Mouse (Mus musculus) retina, postnatal 1 day (tissue): ENCODE data around the gene Cenpt.

ENCODE experiments used
- DNase-seq: peaks from one replicate; pipeline ENCODE4 v3.0.0-alpha.2; 2012

Gene Cenpt

GRCm38 (mm10) chr8:105853178-105853577 lies at the start of gene Cenpt:
TSS of gene Cenpt (minus strand) at chr8:105853278.
- DNase-seq, result no peak

DNA sequence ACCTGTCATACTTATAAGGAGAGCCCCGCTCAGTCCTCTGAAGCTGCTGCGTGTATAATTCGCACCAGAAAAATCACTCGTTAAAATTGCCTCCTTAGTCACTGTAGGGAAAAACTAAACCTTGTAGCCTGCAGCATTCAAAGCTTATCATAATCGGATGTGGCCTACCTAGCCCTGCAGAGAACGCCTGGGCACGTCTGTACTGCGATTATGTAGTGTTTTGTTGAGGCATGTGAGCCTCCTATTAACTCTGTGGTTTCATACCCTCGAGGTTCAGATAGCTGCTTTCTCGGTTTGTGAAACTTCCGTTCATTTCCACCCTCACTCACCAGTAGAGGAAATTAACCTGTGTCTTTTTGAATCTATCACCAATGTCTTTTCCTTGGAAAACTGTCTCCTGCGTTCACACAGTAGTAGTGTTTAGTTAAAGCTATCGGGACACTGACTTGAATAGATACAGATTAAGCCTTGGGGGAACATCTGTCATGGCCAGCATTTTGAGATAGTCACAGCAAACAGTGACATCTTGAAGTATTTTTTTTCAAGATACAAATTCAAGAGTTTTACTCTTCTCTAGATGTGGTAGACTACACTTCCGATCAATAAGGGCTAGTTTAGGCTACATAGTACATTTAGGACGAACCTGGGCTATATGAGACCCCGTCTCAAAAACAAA lies 48.0 kb upstream of the Cenpt start:
- no peak for DNase-seq

GRCm38 (mm10) chr8:105900180-105900940 lies 47.3 kb upstream of the Cenpt start, which contains the start of gene Pskh1:
TSS of gene Pskh1 (plus strand) at chr8:105900441.
- DNase-seq, result peak; percentile 96

- DNase-seq, result peak; percentile 91
These were observed 44.9 kb upstream of the Cenpt start for GRCm38 (mm10) chr8:105897801-105898480.

DNA sequence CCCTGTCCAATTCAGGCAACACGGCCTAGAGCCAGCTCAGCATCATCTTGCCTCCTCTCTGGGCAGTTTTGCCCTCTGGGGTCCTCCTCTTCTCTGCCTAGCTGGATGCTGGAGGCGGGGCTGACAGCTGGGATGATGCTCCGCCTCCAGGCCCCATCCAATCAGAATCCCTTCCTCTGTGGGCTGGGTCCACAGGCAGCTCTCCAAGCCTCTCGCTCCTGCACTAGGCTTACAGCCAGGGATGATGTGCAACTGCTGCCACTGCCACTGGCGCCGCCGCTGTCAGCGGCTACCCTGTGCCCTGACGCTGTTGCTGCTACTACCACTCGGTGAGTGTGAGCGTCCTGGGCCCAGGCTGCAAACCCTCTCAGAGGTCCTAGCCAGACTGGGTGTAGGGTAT lies 40.3 kb upstream of the Cenpt start, which contains the start of gene Nrn1l:
TSS of gene Nrn1l (plus strand) at position 229 of the 400 bp plus-strand sequence.
- peak; percentile 94 for DNase-seq

DNA sequence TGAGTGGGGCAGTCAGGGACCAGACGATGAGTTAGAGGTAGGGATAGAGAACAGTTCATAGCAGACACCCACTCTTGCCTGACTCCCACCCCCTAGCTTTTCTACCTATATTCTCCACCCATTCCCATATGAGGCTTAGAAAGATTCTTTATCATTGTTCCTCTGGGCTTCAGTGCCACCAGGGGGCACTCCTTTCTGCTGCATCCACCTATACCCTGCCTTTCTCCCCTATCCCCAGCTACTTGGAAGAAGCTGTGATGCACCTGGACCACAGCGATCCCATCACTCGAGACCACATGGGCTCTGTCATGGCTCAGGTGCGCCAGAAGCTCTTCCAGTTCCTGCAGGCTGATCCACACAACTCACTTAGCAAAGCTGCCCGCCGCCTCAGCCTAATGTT lies 39.4 kb upstream of the Cenpt start:
- peak; percentile 45 for DNase-seq

DNA sequence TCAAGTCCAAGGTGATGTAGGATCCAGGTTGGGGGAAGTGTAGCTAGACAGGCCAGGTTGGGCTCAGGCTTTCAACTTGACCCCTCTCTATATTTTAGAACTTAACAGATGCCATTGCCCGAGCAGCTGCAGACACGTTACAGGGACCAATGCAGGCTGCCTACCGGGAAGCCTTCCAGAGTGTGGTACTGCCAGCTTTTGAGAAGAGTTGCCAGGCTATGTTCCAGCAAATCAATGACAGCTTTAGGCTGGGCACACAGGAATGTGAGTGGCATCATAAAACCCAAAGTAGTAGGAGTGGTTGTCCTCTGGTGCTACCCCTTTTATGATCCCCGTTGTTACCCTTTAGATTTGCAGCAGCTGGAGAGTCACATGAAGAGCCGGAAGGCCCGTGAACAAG lies 37.8 kb upstream of the Cenpt start:
- no peak for DNase-seq

GRCm38 (mm10) chr8:105889756-105890465 lies 36.8 kb upstream of the Cenpt start:
- no peak for DNase-seq

DNA sequence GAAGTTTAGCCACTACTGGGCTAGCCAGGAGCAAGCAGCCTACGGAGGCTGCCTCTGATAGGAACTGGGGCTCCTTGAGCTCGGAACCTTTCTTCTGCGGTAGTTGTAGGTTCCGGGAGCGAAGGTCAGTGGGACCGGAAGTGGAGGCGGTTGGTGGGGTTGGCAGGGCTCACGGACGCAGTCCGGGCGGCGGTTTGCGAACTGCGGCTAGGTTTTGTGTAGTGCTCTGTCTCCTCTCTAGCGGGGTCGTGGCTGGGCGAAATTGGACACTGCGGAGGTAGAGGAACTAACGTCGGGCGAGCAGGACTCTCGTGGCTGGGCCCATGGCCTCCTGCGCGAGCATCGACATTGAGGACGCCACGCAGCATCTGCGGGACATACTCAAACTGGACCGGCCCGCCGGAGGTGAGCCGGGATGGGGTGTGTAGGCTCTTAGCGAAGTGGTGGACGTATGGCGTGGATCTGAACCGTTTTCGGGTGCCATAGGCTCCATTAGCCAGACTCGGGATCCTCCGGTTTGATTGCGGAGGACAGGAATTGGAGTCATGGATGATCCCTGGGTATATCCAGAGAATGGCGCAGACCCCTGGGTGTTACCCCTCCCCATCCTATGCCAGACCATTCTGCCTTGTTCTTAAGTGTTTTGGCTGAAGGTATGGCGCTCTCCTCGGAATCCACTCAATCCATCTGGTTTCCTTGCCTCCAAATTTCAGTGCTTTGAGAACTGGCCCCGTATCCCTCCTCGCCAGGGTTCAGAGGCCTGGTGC lies 27.9 kb upstream of the Cenpt start, which contains the start of gene Edc4:
TSS of gene Edc4 (plus strand) at position 128 of the 767 bp plus-strand sequence.
- peak; percentile 92 for DNase-seq

DNA sequence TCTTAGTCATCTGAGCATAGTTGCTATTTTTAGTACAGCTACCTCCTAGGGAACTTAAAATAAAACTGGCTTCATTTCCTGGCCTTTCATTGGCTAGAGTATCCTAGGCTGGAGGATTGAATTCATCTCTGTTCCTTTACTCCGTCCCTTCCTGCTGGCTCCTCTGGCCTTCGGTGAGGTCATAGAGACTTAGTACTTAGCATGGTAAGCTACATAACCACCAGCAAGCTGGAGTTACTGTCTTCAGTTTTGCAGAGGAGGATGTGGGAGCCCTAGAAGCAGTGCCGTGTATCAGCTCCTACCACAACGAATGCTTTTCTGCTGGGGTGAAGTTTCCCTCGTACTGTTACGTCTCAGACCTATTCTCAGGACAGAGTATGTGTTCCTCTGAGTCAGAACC lies 21.2 kb upstream of the Cenpt start:
- DNase-seq, result no peak

DNA sequence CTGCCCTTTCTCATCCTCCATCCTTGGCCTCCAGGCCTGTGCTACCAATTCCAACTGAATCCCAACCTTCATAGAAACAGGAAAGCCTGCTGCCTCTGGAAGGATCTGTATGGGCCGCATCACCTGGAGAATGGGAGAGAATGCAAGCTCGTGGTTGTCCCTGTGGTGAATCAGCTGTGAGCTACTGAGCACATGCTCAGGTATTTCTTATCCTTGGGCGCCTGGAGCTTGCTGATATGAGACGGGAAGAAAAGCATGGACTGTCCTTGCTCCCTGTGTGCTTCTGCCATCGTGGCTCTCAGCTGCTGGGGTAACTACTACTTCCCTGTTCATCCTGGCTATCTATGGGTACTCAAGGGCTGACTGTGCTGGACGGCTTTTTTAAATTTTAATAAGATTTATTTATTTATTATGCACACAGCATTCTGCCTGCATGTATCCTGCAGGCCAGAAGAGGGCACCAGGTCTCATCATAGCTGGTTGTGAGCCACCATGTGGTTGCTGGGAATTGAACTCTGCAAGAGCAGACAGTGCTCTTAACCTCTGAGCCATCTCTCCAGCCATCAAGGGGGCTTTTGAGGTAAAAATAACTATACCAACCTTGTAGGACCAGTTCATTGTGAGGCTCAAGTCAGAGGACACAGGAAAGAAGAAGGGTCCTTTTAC lies 13.4 kb upstream of the Cenpt start:
- no peak for DNase-seq

DNA sequence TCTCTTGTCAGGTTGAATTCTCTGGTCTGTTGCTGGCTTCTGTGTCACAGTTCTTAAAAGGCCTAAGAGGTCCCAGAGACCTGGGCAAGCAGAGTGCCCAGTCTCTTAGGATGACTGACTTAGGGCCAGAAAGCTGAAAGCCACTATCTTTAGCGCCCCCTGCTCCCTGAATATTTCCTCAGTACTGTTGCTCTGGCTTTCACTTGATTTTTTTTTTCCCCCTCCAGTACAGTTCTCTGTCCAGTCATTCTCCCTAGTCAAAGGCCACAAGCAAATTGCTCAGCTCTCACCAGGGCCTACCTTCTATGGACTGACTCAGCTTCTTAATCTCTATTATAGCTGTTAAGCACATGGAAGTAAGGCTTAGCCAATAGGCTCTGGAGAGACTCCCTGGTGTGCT lies 8.9 kb upstream of the Cenpt start:
- DNase-seq, result peak; percentile 34

DNA sequence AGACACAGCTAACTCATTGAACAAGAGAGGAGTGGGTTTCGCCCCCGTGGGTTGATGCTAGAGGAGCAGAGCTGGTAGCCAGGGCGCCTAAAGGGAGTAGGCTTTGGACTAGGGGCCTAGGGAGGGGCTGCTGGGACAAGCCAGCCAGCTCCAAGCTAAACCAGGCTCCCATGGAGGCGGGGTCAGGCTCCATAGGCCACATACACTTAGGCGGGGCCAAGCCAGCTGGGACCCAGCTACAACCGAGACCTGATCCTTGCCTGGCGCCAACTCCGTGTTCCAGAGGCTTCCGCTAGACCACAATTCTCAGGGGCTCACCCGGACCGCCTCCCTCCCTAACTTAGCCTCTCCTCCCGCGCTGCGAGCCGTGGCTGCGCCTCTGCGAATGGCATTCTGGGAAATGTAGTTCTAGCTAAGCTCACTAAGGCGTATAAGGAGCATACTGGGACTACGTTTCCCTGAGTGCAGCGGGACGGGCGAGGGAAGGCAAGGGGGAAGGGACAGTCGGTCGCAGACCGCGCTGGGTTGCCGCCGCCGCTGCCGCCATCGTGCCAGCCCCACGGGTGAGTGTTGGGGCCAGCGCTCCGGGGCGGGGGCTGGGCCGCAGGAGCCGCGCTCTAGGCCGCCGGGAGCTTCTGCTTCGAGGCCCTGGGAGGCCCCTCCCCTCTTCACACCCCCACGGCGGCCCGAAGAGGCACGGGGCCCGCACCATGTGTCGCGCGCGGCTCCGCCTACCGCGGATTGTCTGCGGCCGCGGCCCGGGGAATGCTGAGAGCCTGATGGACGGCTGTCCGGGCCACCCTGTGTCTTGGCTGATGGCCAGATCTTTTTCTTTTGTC lies 7.3 kb upstream of the Cenpt start, which contains the start of gene Nutf2:
TSS of gene Nutf2 (plus strand) at position 438 of the 839 bp plus-strand sequence.
- peak; percentile 100 for DNase-seq

GRCm38 (mm10) chr8:105859314-105859713 lies 6.2 kb upstream of the Cenpt start:
- DNase-seq, result peak; percentile 40

GRCm38 (mm10) chr8:105858495-105858894 lies 5.4 kb upstream of the Cenpt start:
- no peak for DNase-seq

DNA sequence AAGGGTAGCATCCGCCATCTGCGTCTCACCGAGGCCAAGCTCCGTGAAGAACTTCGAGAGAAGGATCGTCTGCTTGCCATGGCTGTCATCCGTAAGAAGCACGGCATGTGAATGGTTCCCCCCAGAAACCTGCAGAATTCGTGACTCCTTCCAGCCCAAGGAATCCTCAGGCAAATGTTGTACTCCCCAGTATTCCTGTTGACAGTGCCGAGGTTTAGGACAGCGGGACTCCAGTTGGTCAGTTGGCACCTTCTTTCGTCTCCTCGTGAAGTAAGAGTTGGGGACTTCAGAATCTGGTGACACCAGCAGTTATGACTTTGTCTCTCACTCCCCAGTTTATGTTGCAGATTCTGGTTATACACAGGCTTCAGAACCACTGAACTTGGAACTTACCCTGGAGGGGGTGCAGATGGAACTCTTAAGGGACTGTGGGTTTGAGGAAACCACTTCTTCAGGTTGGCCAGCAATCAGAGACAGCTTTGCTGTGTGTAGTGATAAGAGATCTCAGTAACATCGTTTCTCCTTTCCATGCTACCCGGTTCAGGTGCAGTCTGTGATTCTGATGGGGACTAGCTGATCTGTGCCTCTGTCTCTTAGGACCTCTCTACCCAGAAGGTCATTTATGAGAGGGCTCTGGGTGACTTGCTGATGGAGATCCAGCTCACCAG lies 3.2 kb upstream of the Cenpt start:
- no peak for DNase-seq

DNA sequence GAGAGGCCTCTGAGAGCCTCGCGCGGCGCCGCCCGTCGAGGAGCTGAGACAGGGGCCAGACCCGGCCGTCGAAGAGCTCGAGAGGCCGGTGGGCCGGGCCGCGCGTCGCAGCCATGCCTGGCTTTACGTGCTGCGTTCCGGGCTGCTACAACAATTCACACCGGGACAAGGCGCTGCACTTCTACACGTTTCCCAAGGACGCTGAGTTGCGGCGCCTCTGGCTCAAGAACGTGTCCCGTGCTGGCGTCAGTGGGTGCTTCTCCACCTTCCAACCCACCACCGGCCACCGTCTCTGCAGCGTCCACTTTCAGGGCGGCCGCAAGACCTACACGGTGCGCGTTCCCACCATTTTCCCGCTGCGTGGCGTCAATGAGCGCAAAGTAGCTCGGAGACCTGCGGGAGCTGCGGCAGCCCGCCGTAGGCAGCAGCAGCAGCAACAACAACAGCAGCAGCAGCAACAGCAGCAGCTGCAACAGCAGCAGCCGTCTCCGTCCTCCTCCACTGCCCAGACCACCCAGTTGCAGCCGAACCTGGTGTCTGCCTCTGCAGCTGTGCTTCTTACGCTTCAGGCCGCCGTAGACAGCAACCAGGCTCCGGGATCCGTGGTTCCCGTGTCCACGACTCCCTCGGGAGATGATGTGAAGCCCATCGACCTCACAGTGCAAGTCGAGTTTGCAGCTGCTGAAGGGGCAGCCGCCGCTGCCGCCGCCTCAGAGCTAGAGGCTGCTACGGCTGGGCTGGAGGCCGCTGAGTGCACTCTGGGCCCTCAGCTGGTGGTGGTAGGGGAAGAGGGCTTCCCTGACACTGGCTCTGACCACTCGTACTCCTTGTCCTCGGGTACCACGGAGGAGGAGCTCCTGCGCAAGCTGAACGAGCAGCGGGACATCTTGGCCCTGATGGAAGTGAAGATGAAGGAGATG lies 2.4 kb upstream of the Cenpt start:
- DNase-seq, result peak; percentile 25

- DNase-seq, result peak; percentile 97
These were observed 1.7 kb upstream of the Cenpt start, which contains the start of gene Thap11 for GRCm38 (mm10) chr8:105854715-105855216. TSS of gene Thap11 (plus strand) at chr8:105855132.
